Mouse (Mus musculus): ENCODE measurements at regions not wholly inside any gene's neighbourhood (a gene's known extent, or its start where the extent isn't known, plus 50 kb on each side); places are given as distances from the start of the nearest gene placed in this dataset.

- DNase-seq = no peak
Measured at GRCm38 (mm10) chr16:21320284-21320683, 102.6 kb upstream of the Vps8 start.

DNA sequence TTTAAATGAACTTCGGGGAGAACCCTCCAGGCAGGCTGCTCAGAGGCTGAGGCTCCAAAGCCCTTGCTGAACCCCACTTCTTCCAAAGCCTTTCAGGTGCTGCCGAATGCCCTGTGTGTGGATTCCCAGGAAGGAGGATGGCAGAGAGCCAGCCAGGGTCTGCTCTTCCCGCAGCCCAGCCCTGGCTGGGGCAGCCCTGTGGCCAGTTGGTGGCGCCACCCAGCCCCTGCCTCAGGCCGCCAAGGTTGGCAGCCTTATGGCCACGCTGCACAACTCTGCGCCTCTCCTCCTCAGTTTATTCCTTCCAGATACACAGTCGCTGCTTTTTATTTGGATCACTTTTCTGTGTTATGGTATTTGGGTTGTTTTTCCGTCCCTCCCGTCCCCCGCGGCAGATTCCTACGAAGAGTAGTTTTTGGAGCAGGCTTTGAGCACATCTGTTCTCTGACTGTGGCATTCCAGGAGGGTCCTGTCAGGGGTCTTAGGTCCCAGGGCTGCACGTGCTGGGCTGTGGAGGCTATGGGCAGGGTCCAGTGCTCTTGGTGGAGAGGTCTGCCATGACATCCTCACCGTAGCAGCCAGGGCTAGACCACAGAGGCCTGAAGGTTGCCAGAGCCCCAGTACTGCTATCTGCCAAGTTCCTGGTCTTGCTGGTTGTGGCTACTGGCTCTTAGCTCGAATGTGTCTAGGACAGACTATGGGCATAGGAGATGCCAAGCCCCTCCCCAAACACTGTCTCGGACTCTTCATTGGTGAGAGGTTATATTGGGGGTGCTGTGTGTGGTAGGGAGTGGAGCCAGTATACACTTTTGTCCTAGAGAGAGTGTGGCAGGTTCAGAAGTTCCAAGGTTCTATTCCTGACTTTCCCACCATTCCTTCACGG, 101.5 kb upstream of the Vps8 start:
- no peak for DNase-seq

DNA sequence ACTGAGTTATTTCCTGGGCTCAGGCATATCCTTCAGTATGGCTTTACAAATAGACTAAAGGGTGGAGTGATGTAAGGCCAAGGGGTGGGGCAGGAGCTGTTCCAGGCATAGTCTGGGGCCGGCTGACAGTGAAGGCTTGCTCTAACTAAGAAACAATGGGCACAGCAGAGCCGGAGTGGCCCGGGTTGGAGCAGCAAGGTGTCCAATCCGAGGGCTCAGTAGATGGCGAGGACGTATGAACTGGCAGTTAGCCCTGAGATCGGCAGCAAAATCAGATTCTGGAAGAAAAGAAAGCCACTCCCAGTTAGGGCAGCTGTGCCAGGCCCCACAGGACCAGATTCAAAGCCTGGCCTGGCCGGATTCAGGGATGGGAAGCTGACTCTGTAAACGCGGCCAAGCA, 100.5 kb upstream of the Vps8 start:
- no peak for DNase-seq

- DNase-seq = no peak
Measured at GRCm38 (mm10) chr16:21323446-21324034, 99.4 kb upstream of the Vps8 start.

DNA sequence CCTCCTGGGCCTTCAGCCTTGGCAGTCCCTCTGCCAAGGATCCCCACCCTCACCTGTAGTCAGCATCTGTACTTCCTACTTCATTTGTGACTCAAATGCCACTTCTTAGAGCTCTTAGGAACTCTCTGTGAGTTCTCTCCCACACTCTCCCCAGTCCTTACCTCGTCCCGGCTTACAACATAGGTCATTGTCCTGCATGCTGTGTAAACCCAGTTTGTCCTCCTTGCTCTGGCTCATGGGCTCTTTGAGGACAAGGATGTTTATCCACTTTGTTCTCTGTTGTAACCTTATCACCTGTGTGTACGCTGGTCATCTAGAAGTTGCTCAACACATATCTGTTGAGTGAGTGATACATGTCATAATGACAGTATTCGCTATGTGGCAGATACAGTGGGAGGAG, 94.9 kb upstream of the Vps8 start:
- DNase-seq = no peak

DNA sequence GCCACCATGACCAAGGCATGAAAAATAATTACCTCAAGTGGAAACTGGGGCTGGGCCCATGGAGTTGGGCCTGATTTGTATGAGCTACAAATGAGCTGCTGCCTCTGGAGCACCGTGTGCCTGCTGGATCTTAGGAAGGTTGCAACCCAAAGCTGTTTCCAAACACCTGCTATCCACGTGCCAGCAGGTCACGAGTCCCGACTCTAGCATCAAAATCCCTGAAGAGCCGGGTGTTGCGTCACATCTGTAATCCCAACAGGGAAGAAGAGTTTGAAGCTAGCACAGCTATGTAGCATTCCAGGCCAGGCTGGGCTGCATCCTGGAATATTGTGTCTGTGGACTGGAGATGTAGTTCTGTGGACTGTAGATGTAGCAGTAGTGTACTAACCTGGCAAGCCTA, 93.7 kb upstream of the Vps8 start:
- DNase-seq = no peak

DNA sequence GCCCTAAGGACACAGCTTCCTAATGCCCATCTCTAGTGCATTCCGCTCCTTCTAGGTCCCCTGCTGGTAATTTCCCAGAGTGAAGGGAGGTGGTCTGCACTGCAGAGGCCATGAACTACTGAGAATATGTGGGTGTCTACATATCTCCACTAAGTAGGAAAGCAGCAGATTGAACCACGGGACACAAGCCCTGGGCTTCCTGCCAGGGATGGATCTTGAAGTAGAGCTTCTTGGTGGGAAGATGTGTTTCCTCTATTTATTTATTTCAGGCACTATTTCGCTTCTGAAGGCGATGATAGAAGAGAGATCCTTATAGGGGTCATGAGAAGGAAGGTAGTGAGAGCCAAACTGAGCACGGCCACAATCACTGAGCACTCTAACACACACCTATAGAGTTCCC, 91.7 kb upstream of the Vps8 start:
- DNase-seq = no peak

GRCm38 (mm10) chr16:21332411-21332810, 90.5 kb upstream of the Vps8 start:
- peak; percentile 13 for DNase-seq

GRCm38 (mm10) chr16:21332862-21333222, 90.1 kb upstream of the Vps8 start:
- DNase-seq = no peak

GRCm38 (mm10) chr16:21333223-21333951, 89.5 kb upstream of the Vps8 start:
- DNase-seq = peak; percentile 88

- DNase-seq = no peak
Measured at GRCm38 (mm10) chr16:21339061-21339459, 83.9 kb upstream of the Vps8 start.

GRCm38 (mm10) chr16:21339460-21340081, 83.3 kb upstream of the Vps8 start:
- DNase-seq = no peak

DNA sequence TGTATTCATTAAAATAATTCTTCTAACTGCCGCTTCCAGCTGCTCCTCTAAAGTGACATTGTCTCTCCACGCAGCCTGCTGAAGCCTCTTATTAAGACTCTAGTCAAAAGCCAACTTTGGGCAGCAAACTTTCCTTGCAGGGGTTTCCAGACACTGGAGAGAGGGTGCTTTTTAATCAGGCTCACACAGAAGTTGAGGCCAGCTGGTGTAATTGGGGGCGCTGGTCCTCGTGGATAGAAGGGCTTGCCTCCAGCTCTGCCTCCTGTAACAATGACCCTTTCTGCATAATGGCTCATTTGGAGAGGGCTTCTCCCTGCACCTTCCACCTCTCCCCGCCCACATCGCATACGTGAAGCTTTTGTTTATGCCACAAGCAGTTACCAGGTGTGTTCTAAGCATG, 82.8 kb upstream of the Vps8 start:
- DNase-seq = no peak

GRCm38 (mm10) chr16:21349869-21350268, 73.0 kb upstream of the Vps8 start:
- no peak for DNase-seq

DNA sequence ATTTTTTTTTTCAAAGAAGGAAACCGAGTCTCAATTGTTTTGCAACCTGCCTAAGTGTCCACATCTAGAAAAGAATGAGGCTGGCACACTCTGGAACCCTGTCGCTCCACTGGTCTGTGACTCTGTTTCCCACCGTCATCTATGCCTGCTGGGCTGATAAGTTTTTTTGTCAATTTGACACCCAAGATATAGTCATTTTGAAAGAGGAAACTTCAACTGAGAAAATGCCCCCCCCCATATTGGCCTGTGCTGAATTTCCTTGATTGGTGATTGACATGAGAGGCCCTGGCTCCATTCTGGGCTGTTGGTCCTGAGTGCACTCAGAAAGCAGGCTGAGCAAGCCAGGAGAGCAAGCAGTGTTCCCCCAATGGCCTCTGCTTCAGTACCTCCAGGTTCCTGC, 71.6 kb upstream of the Vps8 start:
- DNase-seq = no peak

DNA sequence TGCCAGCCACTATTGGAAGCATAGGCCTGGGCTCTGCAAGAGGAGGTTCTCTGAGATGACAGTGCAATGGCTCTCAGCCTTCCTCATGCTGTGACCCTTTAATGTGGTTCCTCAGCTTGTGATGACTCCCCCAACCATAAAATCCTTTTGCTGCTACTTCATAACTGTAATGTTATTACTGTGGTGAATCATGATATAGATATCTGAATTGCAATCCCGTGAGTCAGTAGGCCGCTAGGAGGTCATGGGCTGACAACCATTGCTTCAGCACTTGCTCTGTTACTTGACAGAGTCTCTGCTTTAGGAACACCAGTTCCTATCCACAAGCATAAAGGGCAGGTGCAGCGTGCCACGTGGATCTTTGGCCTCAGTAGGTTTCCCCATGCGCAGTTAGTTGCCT, 69.8 kb upstream of the Vps8 start:
- no peak for DNase-seq

DNA sequence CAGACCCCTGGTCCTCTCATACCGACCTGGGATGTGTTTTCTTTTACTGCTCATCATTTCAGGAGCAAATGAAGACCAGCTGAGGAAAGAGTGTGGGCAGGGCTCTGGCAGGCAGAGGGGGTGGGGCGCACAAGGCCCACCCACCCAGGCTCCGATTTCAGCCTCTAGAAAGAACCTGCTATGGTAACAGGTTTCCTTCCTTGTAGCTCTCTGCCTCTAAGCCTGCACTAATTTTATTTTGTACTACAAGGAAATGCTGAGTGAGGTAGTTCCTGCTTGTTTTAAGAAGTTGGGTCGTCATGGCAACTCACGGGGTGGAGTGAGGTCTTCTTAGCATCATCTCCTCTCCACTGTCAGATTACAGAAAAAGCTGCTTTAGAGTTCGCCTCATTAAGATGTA, 69.4 kb upstream of the Vps8 start:
- DNase-seq = no peak

GRCm38 (mm10) chr16:21355638-21356037, 67.3 kb upstream of the Vps8 start:
- no peak for DNase-seq

DNA sequence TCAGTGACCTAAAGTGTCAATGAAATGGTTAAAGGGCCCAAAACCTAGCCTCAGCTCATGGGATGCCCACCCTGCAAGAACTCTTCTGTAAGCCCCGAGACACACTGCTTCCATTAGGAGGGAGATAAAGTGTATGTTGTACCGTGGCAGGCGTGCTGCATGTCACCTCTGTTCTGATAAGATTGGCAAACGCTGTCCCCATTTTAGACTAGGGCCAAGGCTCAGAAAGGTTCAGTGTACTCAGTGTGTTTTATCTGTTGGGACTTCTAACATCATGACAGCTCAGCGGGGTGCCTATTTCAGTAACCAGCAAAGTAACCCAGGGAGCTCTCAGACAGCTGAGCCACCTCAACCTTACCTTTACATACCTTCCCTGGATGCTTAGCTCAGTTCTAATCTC, 65.5 kb upstream of the Vps8 start:
- DNase-seq = no peak

DNA sequence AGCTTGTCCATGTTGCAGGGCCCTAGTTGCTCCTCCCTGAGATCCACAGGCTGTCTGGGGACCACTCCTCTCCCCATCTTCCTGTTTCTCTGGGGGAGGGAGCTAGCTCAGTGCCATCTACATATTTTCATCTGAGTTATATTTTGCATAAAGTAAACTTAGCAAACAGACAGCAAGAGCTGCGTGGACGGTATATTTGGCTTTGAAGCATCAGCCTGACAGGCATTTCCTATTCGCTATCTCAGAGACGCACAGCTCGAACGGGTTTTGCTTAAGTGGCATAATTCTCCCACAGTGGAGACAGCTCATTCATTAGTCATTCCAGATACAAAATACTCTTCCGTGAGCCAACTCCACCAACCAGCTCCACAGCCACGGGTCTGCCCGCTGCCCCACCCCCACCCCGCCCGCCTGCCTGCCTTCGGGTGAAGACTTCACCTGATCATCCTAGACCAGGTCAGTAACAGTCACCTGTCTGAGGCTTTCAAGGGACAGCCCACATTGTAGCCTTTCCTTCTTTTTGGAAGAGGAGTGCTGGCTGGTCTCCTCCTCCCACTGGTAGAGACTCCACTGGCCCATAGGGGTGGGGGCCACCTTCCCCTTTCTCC, 64.5 kb upstream of the Vps8 start:
- no peak for DNase-seq

DNA sequence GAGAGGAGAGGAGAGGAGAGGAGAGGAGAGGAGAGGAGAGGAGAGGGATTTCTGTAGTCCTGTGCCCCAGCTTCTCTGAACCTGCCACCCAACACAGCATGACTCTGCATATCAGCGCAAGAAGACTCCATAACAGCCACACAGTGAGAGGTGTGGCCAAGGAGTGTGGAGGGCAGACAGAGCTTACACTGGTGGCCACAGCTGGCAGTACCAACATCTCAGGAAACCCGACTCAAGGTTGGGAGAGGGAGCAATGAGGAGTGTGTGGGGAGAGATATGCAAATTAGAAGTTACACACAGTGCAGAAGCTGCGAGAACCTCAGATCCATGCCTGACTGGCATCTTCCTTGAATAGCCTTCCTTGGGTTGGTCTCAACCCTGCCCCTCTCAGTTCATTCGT, 63.5 kb upstream of the Vps8 start:
- no peak for DNase-seq

GRCm38 (mm10) chr16:21361406-21361805, 61.5 kb upstream of the Vps8 start:
- DNase-seq = no peak

GRCm38 (mm10) chr16:21362663-21363367, 60.1 kb upstream of the Vps8 start:
- no peak for DNase-seq

Data from kidney, adult 9 months (tissue).